Mouse (Mus musculus) MEL (cell line): ENCODE results near the gene Supt3.

Experiments
- CTCF ChIP-seq, 3 experiments: IDR thresholded peaks in 2 of 3; conservative IDR thresholded peaks in 1 of 3; 2 replicates each; pipeline ENCODE4 v1.5.1; 2011 to 2012; ENCODE audit warnings: low read length in 3 of 3, low read depth in 2 of 3, mild to moderate bottlenecking in 2 of 3, improper control_type of control experiment in 1 of 3, inconsistent platforms in 1 of 3, mixed read lengths in 1 of 3, moderate library complexity in 1 of 3; ENCODE audit not compliant: control insufficient read depth in 1 of 3, insufficient read depth in 1 of 3, poor library complexity in 1 of 3, severe bottlenecking in 1 of 3
- EP300 ChIP-seq, 2 experiments: IDR thresholded peaks; 2 replicates each; pipeline ENCODE4 v1.6.1; 2011; ENCODE audit warnings: improper control_type of control experiment in 2 of 2, low read length in 2 of 2, low read depth in 1 of 2, mild to moderate bottlenecking in 1 of 2
- GABPA ChIP-seq: IDR thresholded peaks from 2 replicates; pipeline ENCODE4 v1.6.1; 2012; ENCODE audit warnings: low read depth, mild to moderate bottlenecking, inconsistent platforms, low read length, improper control_type of control experiment, moderate library complexity
- GATA1 ChIP-seq: IDR thresholded peaks from 2 replicates; pipeline ENCODE4 v1.6.1; 2011; ENCODE audit warnings: low read depth, low read length, improper control_type of control experiment
- MAX ChIP-seq: IDR thresholded peaks from 2 replicates; pipeline ENCODE4 v1.6.1; 2011; ENCODE audit warnings: low read length, improper control_type of control experiment
- POLR2A ChIP-seq, 2 experiments: IDR thresholded peaks; 2 replicates each; pipeline ENCODE4 v1.6.1; 2011 to 2012; ENCODE audit warnings: low read length in 2 of 2, mild to moderate bottlenecking in 2 of 2, control low read depth in 1 of 2, improper control_type of control experiment in 1 of 2, low read depth in 1 of 2, moderate library complexity in 1 of 2; ENCODE audit not compliant: control insufficient read depth in 1 of 2, insufficient read depth in 1 of 2, poor library complexity in 1 of 2
- RAD21 ChIP-seq: IDR thresholded peaks from 2 replicates; pipeline ENCODE4 v1.6.1; 2011; ENCODE audit warnings: mild to moderate bottlenecking, low read depth, low read length, improper control_type of control experiment
- TAL1 ChIP-seq: IDR thresholded peaks from 2 replicates; pipeline ENCODE4 v1.6.1; 2012; ENCODE audit warnings: mild to moderate bottlenecking, inconsistent platforms, low read length, moderate library complexity, mixed read lengths
- TBP ChIP-seq: IDR thresholded peaks from 2 replicates; pipeline ENCODE4 v1.8.0; 2011; ENCODE audit warnings: low read depth, low read length, improper control_type of control experiment

- TF ChIP-seq POLR2A (IDR thresholded peaks at IDR 0.05; ENCODE audit: control insufficient read depth in 1 of 2, insufficient read depth in 1 of 2, low read depth in 1 of 2, low read length in 2 of 2, poor library complexity in 1 of 2) (no peak), CTCF (IDR thresholded peaks at IDR 0.05 in 2 of 3, conservative IDR thresholded peaks at IDR 0.05 in 1 of 3; ENCODE audit: control insufficient read depth in 1 of 3, insufficient read depth in 1 of 3, low read depth in 2 of 3, low read length in 3 of 3, poor library complexity in 1 of 3, severe bottlenecking in 1 of 3) (no peak), RAD21 (no peak), MAX (no peak), GABPA (no peak), TAL1 (no peak), GATA1 (no peak), TBP (no peak), EP300 (IDR thresholded peaks at IDR 0.05; ENCODE audit: low read depth in 1 of 2, low read length in 2 of 2) (no peak)
Measured at GRCm38 (mm10) chr17:45165741-45166140, 388.8 kb downstream of the Supt3 start.
